Mouse (Mus musculus) limb, embryonic 11.5 days (tissue): ENCODE measurements around the gene Fut11. TPM values are rescaled to one million over a fixed set of nuclear protein-coding genes. Genes with fewer than 3 reads are reported as not detected.

Experiments
- ATAC-seq: fragments of 200-750 bp; cut with Nextera tagmentation; 2 replicates; pipeline ENCODE4 v1.8.0; 2017; ENCODE audit warnings: low read depth; ENCODE audit not compliant: insufficient number of reproducible peaks, low FRiP score, low TSS enrichment
- DNase-seq: peaks from one replicate; pipeline ENCODE4 v3.0.0-alpha.2; 2015; ENCODE audit warnings: low spot score
- H3K27ac ChIP-seq: fragments of 300-500 bp; sonication (generic); replicated peaks from 2 replicates; pipeline ENCODE4 v1.5.1; 2014; ENCODE audit warnings: low read depth, mild to moderate bottlenecking, low read length
- H3K27me3 ChIP-seq: fragments of 300-500 bp; sonication (generic); 2 replicates; pipeline ENCODE4 v1.6.1; 2014; ENCODE audit warnings: mild to moderate bottlenecking, low read length, mixed read lengths; ENCODE audit not compliant: control insufficient read depth, insufficient read depth
- H3K36me3 ChIP-seq: fragments of 300-500 bp; sonication (generic); 2 replicates; pipeline ENCODE4 v1.6.1; 2014; ENCODE audit warnings: mild to moderate bottlenecking, low read length, moderate library complexity, mixed read lengths; ENCODE audit not compliant: control insufficient read depth, insufficient read depth
- H3K4me1 ChIP-seq: fragments of 300-500 bp; sonication (generic); 2 replicates; pipeline ENCODE4 v1.6.1; 2014; ENCODE audit warnings: low read length, mixed read lengths; ENCODE audit not compliant: control insufficient read depth, insufficient read depth
- H3K4me2 ChIP-seq: fragments of 300-500 bp; sonication (generic); 2 replicates; pipeline ENCODE4 v1.6.1; 2014; ENCODE audit warnings: low read depth, mild to moderate bottlenecking, moderate library complexity; ENCODE audit not compliant: severe bottlenecking
- H3K4me3 ChIP-seq: fragments of 300-500 bp; sonication (generic); 2 replicates; pipeline ENCODE4 v1.5.1; 2014; ENCODE audit warnings: low read depth, low read length
- H3K9ac ChIP-seq: fragments of 300-500 bp; sonication (generic); 2 replicates; pipeline ENCODE4 v1.6.1; 2014; ENCODE audit warnings: mild to moderate bottlenecking, low read length
- H3K9me3 ChIP-seq: fragments of 300-500 bp; sonication (generic); 2 replicates; pipeline ENCODE4 v1.6.1; 2016; ENCODE audit warnings: low read length; ENCODE audit not compliant: control insufficient read depth
- WGBS: fragments of 180-500 bp; shearing (Covaris S2); extraction: QIAGEN DNeasy Blood & Tissue Kit; methylation state at CpG from one replicate; pipeline ENCODE4 v1.1.7; 2014; 5-methylcytosine and 5-hydroxymethylcytosine counted together
- polyA plus RNA-seq: library from polyadenylated mRNA; unstranded; fragments of >200 nt; fragmentation: Nextera tagmentation; extraction: Ambion mirVana; gene quantifications from 2 replicates; pipeline ENCODE4 v1.2.1, GENCODE M21; 2014

The Fut11 gene
- polyA plus RNA-seq: 18.3 and 18.8 TPM in 2 replicates

DNA sequence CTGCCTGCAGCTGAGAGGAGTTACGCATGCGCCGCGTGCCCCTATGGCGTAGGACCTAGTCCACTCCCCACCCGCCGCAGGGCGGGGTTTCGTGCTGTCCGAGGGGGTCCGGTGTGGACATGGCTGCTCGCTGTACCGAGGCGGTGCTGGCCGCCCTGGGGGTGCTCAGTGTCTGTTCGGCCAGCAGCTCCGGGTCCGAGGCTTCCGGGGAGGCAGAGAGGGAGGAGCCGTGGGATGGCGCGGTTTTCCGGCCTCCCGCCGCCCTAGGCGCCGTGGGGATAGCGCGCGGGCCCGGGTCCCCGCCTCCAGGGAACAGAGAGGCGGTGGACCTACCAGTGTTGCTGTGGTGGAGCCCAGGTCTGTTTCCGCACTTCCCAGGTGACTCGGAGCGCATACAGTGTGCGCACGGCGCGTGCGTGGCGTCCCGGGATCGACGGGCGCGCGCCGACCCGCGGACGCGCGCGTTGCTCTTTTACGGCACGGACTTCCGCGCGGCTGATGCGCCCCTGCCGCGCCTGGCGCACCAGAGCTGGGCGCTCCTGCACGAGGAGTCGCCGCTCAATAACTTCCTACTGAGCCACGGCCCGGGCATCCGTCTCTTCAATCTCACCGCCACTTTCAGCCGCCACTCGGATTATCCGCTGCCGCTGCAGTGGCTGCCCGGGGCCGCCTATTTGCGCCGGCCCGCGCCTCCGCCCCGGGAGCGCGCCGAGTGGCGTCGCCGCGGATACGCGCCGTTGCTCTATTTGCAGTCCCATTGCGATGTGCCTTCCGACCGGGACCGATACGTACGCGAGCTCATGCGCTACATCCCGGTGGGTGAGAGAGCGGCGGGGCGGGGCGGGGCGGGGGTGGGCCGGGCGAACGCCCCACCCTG is at the start of gene Fut11:
Gene Fut11 (plus strand): TSS at position 85 of the 877 bp plus-strand sequence.
- Histone ChIP-seq H3K27me3 (no peaks in the 10 kb centered on the region), H3K4me3 (peak within 1 kb of the TSS; percentile 72), H3K27ac (peak within 1 kb of the TSS; percentile 93), H3K4me1 (peaks cover 19% of the 10 kb centered on the region), H3K4me2 (peak within 1 kb of the TSS; percentile 75), H3K36me3 (peaks cover 17% of the 10 kb centered on the region; the same call in 1 of the 2 replicates), H3K9me3 (no peaks in the 10 kb centered on the region), H3K9ac (peak within 1 kb of the TSS; percentile 83)
- ATAC-seq (peak; percentile 91), DNase-seq (peak; percentile 88)
- WGBS: under 1% methylated on average over 111 of the region's 111 CpGs

GRCm38 (mm10) chr14:20645547-20645946 is 49.2 kb upstream of the Fut11 start:
- 38% methylated on average over 3 of the region's 3 CpGs for WGBS
- H3K27ac ChIP-seq: no peak overlapping the region
- DNase-seq: no peak
- H3K27me3 ChIP-seq: no peaks in the 10 kb centered on the region
- no peak overlapping the region for H3K4me3 ChIP-seq
- no peak overlapping the region for H3K9ac ChIP-seq
- H3K4me2 ChIP-seq: no peak overlapping the region
- no peak for ATAC-seq
- no peaks in the 10 kb centered on the region for H3K9me3 ChIP-seq
- no peaks in the 10 kb centered on the region for H3K36me3 ChIP-seq
- H3K4me1 ChIP-seq: no peaks in the 10 kb centered on the region

GRCm38 (mm10) chr14:20646381-20646780 is 48.4 kb upstream of the Fut11 start:
- H3K4me1 ChIP-seq: no peaks in the 10 kb centered on the region
- no peak overlapping the region for H3K4me3 ChIP-seq
- H3K9me3 ChIP-seq: no peaks in the 10 kb centered on the region
- DNase-seq (no peak), ATAC-seq (no peak)
- no peak overlapping the region for H3K4me2 ChIP-seq
- H3K9ac ChIP-seq: no peak overlapping the region
- H3K27ac ChIP-seq: no peak overlapping the region
- no peaks in the 10 kb centered on the region for H3K27me3 ChIP-seq
- no peaks in the 10 kb centered on the region for H3K36me3 ChIP-seq

DNA sequence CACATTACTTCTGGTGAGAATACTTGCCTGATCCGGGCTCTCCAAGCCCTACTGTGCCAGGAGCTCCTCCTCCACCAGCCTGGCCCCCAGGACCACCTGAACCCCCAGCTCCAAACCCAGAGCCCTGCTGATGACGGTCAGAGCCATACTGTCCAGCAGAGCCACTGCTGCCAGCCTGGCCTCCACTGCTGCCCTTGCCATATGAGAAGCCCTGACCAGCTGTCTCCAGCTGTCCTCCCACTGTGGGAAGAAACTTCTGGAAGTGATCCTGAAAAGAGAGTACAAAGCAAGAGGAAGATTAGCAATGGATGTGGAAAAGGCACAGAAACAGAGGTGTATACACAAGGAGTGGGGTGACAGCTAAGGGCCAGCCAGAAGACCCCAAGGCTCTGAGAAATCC is 43.8 kb upstream of the Fut11 start:
- DNase-seq: no peak
- H3K27ac ChIP-seq: no peak overlapping the region
- H3K4me1 ChIP-seq: no peaks in the 10 kb centered on the region
- H3K4me2 ChIP-seq: no peak overlapping the region
- ATAC-seq: no peak
- no peaks in the 10 kb centered on the region for H3K36me3 ChIP-seq
- no peaks in the 10 kb centered on the region for H3K9me3 ChIP-seq
- H3K27me3 ChIP-seq: no peaks in the 10 kb centered on the region
- WGBS: 71% methylated on average over 2 of the region's 2 CpGs
- H3K4me3 ChIP-seq: no peak overlapping the region
- no peak overlapping the region for H3K9ac ChIP-seq

GRCm38 (mm10) chr14:20651722-20652256 is 43.0 kb upstream of the Fut11 start:
- no peak for DNase-seq
- no peak overlapping the region for H3K27ac ChIP-seq
- WGBS: 61% methylated on average over 4 of the region's 4 CpGs
- no peaks in the 10 kb centered on the region for H3K9me3 ChIP-seq
- no peak for ATAC-seq
- H3K4me2 ChIP-seq: no peak overlapping the region
- H3K4me1 ChIP-seq: no peaks in the 10 kb centered on the region
- no peak overlapping the region for H3K4me3 ChIP-seq
- H3K36me3 ChIP-seq: no peaks in the 10 kb centered on the region
- no peaks in the 10 kb centered on the region for H3K27me3 ChIP-seq
- H3K9ac ChIP-seq: no peak overlapping the region

DNA sequence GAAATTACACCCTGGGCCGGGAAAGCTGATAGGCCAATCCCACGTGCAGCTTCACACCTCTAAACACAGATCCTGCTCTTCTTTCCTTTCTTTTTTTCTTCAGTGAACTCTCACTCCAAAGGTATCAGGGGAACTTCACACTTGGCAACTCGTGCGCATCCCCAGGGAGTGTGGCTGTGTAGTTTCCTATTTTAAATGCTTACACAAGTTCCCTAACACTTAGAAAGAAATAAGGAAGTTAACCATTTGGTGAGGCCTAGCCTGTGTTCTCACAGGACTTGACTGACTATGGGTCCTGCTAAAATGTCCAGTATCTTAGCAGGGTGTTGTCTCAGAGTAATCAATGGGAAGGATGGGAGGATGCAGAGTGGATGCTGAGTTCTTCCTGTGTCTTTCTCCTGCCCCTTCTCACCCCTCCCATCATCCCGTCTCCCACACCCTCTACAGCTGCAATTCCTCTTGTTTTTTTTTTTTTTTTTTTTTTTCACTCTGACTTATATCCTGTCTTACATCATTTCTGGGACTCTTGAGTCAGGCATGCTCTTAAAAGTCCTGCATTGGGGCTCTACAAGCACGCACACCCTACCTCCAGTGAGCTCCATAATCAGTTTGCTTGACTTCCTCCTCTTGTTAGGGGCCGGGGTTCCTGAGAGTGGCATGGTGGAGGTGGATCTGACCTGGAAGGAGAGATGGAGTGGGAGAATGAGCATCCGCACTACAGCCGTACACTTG is 39.9 kb upstream of the Fut11 start:
- 74% methylated on average over 9 of the region's 9 CpGs for WGBS
- H3K9ac ChIP-seq: no peak overlapping the region
- H3K36me3 ChIP-seq: no peaks in the 10 kb centered on the region
- no peak overlapping the region for H3K4me3 ChIP-seq
- DNase-seq (no peak), ATAC-seq (no peak)
- no peak overlapping the region for H3K4me2 ChIP-seq
- H3K27me3 ChIP-seq: no peaks in the 10 kb centered on the region
- no peak overlapping the region for H3K27ac ChIP-seq
- no peaks in the 10 kb centered on the region for H3K9me3 ChIP-seq
- no peaks in the 10 kb centered on the region for H3K4me1 ChIP-seq

DNA sequence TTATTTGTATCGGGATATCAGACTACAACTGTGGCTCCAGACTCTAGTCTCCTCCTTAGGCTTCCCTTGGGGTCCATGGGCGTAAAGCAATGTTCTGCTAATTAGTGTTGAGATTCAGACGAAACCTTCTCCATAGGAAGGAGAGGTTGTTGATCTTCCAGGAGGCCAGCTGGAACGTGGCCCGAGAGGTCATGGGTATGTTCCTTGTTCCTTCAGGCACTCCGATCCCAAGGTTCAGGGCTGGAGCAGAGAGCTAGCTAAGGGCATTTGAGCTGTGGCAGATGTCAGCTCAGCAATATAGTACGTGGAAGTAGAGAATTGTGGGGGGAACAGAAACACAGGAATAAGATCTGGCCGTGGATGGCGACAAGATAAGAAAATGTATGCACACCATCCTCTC is 39.0 kb upstream of the Fut11 start:
- DNase-seq: no peak
- no peaks in the 10 kb centered on the region for H3K9me3 ChIP-seq
- ATAC-seq: no peak
- H3K4me2 ChIP-seq: no peak overlapping the region
- WGBS: 81% methylated on average over 9 of the region's 9 CpGs
- no peak overlapping the region for H3K9ac ChIP-seq
- no peaks in the 10 kb centered on the region for H3K4me1 ChIP-seq
- H3K36me3 ChIP-seq: no peaks in the 10 kb centered on the region
- no peaks in the 10 kb centered on the region for H3K27me3 ChIP-seq
- no peak overlapping the region for H3K27ac ChIP-seq
- H3K4me3 ChIP-seq: no peak overlapping the region

DNA sequence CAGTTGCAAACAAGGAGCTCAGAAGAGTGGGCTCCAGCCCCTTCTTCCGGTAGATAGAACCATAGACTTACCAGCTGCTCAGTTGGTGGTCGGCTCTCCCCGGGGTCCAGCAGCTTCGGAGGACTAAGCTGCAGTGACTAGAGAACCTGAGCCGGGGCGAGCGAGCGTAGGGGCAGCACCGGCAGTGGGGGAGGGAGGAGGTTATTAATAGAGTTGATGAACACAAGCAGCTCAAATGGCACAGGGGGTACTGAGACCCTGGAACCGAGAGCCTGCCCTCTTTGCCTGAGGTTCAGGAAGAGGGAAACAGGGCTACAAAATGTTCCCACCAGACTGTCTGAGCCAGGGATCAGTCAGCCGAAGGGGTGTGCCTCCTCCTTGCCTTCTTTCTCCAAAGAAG is 38.4 kb upstream of the Fut11 start, which contains the start of gene Myoz1:
Gene Myoz1 (minus strand): TSS at position 180 of the 400 bp plus-strand sequence.
- H3K27ac ChIP-seq: no peak within 1 kb of the TSS
- H3K4me3 ChIP-seq: no peak within 1 kb of the TSS
- no peak within 1 kb of the TSS for H3K9ac ChIP-seq
- no peaks in the 10 kb centered on the region for H3K27me3 ChIP-seq
- DNase-seq (no peak), ATAC-seq (no peak)
- no peak within 1 kb of the TSS for H3K4me2 ChIP-seq
- WGBS: 41% methylated on average over 11 of the region's 11 CpGs
- H3K4me1 ChIP-seq: no peaks in the 10 kb centered on the region
- no peaks in the 10 kb centered on the region for H3K9me3 ChIP-seq
- no peaks in the 10 kb centered on the region for H3K36me3 ChIP-seq
